Comparison of ENCODE assay signal across 13 mouse cellular contexts in genomic region chr19:59114152-59114551, GRCm38 (mm10). TPM values are rescaled to one million over a fixed set of nuclear protein-coding genes. Genes with fewer than 3 reads are reported as not detected.
A peak's percentile ranks its signal among the peaks of the same experiment; 100 is the strongest.
DNase-seq lines count a peak whose midpoint lies in the region; TF ChIP-seq lines count a peak whose summit lies in the region.
"Had no signal": no experiment of that assay in that cellular context is flagged by ENCODE, and none has a peak within 500 bp of the region (broad histone marks: within the 10 kb centered on the region; RNA-seq: fewer than 3 reads in every experiment).

No protein-coding gene starts in this region.

- TF ChIP-seq CTCF in liver, adult 2 months (IDR thresholded peaks at IDR 0.05; ENCODE audit: low read depth, low read length), result no peak
- TF ChIP-seq CTCF in cerebellum, adult 2 months (IDR thresholded peaks at IDR 0.05; ENCODE audit: borderline replicate concordance, insufficient read depth, low read depth, low read length), result no peak

- no peaks in the 10 kb centered on the region for H3K36me3 ChIP-seq in liver, adult 2 months (ENCODE audit: control insufficient read depth, insufficient read depth, low read length)
- no peaks in the 10 kb centered on the region for H3K36me3 ChIP-seq in macrophage (ENCODE audit: inconsistent target)
- H3K36me3 ChIP-seq: heart, embryonic 15.5 days had no signal

- no peak overlapping the region for H3K9ac ChIP-seq in liver, adult 2 months (ENCODE audit: low read depth, low read length)
- H3K9ac ChIP-seq: heart, embryonic 15.5 days had no signal

- H3K79me2 ChIP-seq in liver, adult 2 months (ENCODE audit: control insufficient read depth, insufficient read depth, low read length), result no peaks in the 10 kb centered on the region
- no peaks in the 10 kb centered on the region for H3K79me2 ChIP-seq in macrophage (ENCODE audit: inconsistent target)

- no peaks in the 10 kb centered on the region for H3K27me3 ChIP-seq in liver, adult 2 months (ENCODE audit: control insufficient read depth, insufficient read depth, low read length)
- H3K27me3 ChIP-seq in cerebellum, adult 2 months (ENCODE audit: control insufficient read depth, insufficient read depth, low read length), result no peaks in the 10 kb centered on the region
- H3K27me3 ChIP-seq: heart, embryonic 15.5 days had no signal

- peak; percentile 27 for DNase-seq in liver, adult 2 months (ENCODE audit: extremely low read depth, low read depth, low spot score)
- DNase-seq in liver (no peak), A20 (ENCODE audit: low read depth, low spot score) (peak; percentile 31), adipocyte (ENCODE audit: low spot score) (peak; percentile 5)
- no peak for DNase-seq in cerebellum, adult 2 months
- no peak for DNase-seq in cerebellum, adult 9-10 months
- no peak for DNase-seq in adrenal gland, postnatal 36 days
- DNase-seq: adrenal gland, postnatal 14 days; cerebellum, postnatal 36 days; kidney, adult 9 months had no signal

- 0 out of 2 replicates have a peak overlapping the region, but pooled peaks have one; percentile 21 for H3K4me3 ChIP-seq in liver, adult 2 months (ENCODE audit: insufficient read depth, low read depth, low read length)
- peak overlapping the region; percentile 11; the same call in 1 of the 2 replicates for H3K4me3 ChIP-seq in macrophage (ENCODE audit: inconsistent target)
- H3K4me3 ChIP-seq in cerebellum, adult 2 months (replicated peaks; ENCODE audit: insufficient read depth, low read depth, low read length), result no peak overlapping the region
- H3K4me3 ChIP-seq: heart, embryonic 15.5 days had no signal

- WGBS in liver, adult 2 months, result 50% methylated on average over 4 of the region's 4 CpGs
- WGBS in macrophage (ENCODE audit: missing documents), result 20% methylated on average over 4 of the region's 4 CpGs
- 79% methylated on average over 4 of the region's 4 CpGs for WGBS in cerebellum, adult 2 months

- H3K4me1 ChIP-seq in liver, adult 2 months (ENCODE audit: control insufficient read depth, insufficient read depth, low read length), result no peaks in the 10 kb centered on the region
- H3K4me1 ChIP-seq in cerebellum, adult 2 months (ENCODE audit: control insufficient read depth, insufficient read depth, low read length), result no peaks in the 10 kb centered on the region
- H3K4me1 ChIP-seq: heart, embryonic 15.5 days had no signal

- no peak for TF ChIP-seq POLR2A in liver, adult 2 months (IDR thresholded peaks at IDR 0.05; ENCODE audit: extremely low read depth, insufficient read depth, low read length)
- TF ChIP-seq POLR2A in cerebellum, adult 2 months (IDR thresholded peaks at IDR 0.05; ENCODE audit: borderline replicate concordance, insufficient read depth, low read length), result no peak

- H3K27ac ChIP-seq in liver, adult 2 months (replicated peaks; ENCODE audit: insufficient read depth, low read depth, low read length), result no peak overlapping the region
- H3K27ac ChIP-seq in macrophage, result no peak overlapping the region
- H3K27ac ChIP-seq in cerebellum, adult 2 months (ENCODE audit: insufficient read depth, low read length), result no peak overlapping the region
- H3K27ac ChIP-seq: heart, embryonic 15.5 days had no signal

RNA-seq across cellular contexts. Expression of gene Shtn1, which starts 38.3 kb away (rescaled TPM):
- total RNA-seq in liver, adult 2 months (2014; rRNA removed), result 10.4 and 10.6 TPM in 2 replicates
- 3.9 and 4.9 TPM in 2 replicates for polyA plus RNA-seq in liver, adult 2 months (2012; rRNA removed)
- 100 to 1,000 TPM in 15 of 26 experiments, 10 to 100 TPM in 11; 19.7 to 156 (median 106) TPM for total RNA-seq in macrophage (2018; cell fraction: chromatin; rRNA removed)
- 10 to 100 TPM; 28.6 to 71.5 (median 54.5) TPM for total RNA-seq in macrophage (2018; cell fraction: cytosol; rRNA removed)
- 10 to 100 TPM; 20.1 to 98.1 (median 64.4) TPM for total RNA-seq in macrophage (2018; cell fraction: nucleus; rRNA removed)
- polyA plus RNA-seq in macrophage (2018), result 31.2 to 80.8 TPM (median 43.7 TPM) in 3 replicates
- 19.2 and 22.5 TPM in 2 replicates for polyA plus RNA-seq in cerebellum, adult 2 months (2012; rRNA removed)
- 10 to 100 TPM; 12.8 to 22.2 TPM for total RNA-seq in adrenal gland, postnatal 36 days (2021)

RNA-seq across cellular contexts. Expression of gene Vax1, which starts 55.7 kb away (rescaled TPM):
- not detected in 2 replicates for total RNA-seq in liver, adult 2 months (2014; rRNA removed)
- not detected in 2 replicates for polyA plus RNA-seq in liver, adult 2 months (2012; rRNA removed)
- total RNA-seq in macrophage (2018; cell fraction: chromatin; rRNA removed), result not detected
- not detected for total RNA-seq in macrophage (2018; cell fraction: cytosol; rRNA removed)
- total RNA-seq in macrophage (2018; cell fraction: nucleus; rRNA removed), result not detected
- not detected in 3 replicates for polyA plus RNA-seq in macrophage (2018)
- polyA plus RNA-seq in cerebellum, adult 2 months (2012; rRNA removed), result 0.26 TPM in 1 of 2 replicates, not detected in the other
- total RNA-seq in adrenal gland, postnatal 36 days (2021), result not detected
- total RNA-seq: adrenal gland, postnatal 14 days had no signal
- polyA plus RNA-seq: heart, embryonic 15.5 days; liver, embryonic 16.5 days had no signal

Comparison
In these comparisons a context has a peak if more than half of its experiments do, and no peak if none do; other contexts are left out.
1. DNase-seq: peak in liver, adult 2 months (single experiment), A20 (single experiment) and adipocyte (single experiment); none in liver (single experiment), cerebellum, adult 2 months (0 of 2), cerebellum, adult 9-10 months (single experiment) and adrenal gland, postnatal 36 days (0 of 2).